Mouse (Mus musculus): ENCODE results near the gene Cchcr1. TPM values are rescaled to one million over a fixed set of nuclear protein-coding genes. Genes with fewer than 3 reads are reported as not detected.

Cchcr1 gene
- polyA plus RNA-seq, 1 experiment from 2014 or later, result 19.1 TPM

DNA sequence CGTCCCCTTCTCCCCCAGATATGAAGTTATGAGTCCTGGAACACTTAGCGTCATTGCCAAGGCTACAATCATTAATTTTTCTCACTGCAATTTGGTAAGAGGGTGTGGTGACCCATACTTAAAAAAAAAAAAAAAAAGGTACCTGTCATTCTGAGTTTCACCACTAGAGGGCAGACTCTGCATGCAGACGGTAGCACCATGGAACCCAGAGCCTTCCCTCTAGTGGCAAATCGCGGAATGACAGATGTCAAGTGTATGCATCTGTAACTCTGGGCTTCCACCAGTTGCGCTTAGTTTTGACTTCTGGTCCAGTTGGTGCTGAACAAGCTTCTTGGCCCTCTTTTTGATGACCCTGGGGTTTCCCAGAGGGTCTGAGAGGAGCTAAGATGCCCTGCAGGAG lies 61.3 kb downstream of the Cchcr1 start:
- no peaks in the 10 kb centered on the region for H3K4me1 ChIP-seq (ENCODE audit: control insufficient read depth, insufficient read depth, low read length)
- H3K9ac ChIP-seq (ENCODE audit: low read depth, low read length), result no peak overlapping the region
- no peaks in the 10 kb centered on the region for H3K9me3 ChIP-seq (ENCODE audit: control insufficient read depth, low read length)
- H3K4me3 ChIP-seq (ENCODE audit: low read length), result no peak overlapping the region
- no peaks in the 10 kb centered on the region for H3K36me3 ChIP-seq (ENCODE audit: control insufficient read depth, insufficient read depth, low read length)
- H3K27me3 ChIP-seq (ENCODE audit: control insufficient read depth, insufficient read depth, low read length), result no peaks in the 10 kb centered on the region
- H3K4me2 ChIP-seq (replicated peaks; ENCODE audit: low read depth, low read length), result no peak overlapping the region
- no peak overlapping the region for H3K27ac ChIP-seq (ENCODE audit: low read depth, low read length)
- WGBS, result 21% methylated on average over 6 of the region's 6 CpGs
- ATAC-seq (ENCODE audit: low FRiP score, low TSS enrichment), result no peak

Other genes starting within 250 kb of the Cchcr1 start
- gene H2-Q1, start 196.7 kb upstream of the Cchcr1 start, polyA plus RNA-seq (2014; fragmentation: Nextera tagmentation; extraction: Ambion mirVana), result not detected in 2 replicates
- gene H2-Q2, start 174.9 kb upstream of the Cchcr1 start, polyA plus RNA-seq (2014; fragmentation: Nextera tagmentation; extraction: Ambion mirVana), result 0.24 and 0.37 TPM in 2 replicates
- 3.2 and 3.6 TPM in 2 replicates for gene H2-Q4, start 137.5 kb upstream of the Cchcr1 start, polyA plus RNA-seq (2014; fragmentation: Nextera tagmentation; extraction: Ambion mirVana)
- 2.2 and 2.8 TPM in 2 replicates for gene H2-Q6, start 92.2 kb upstream of the Cchcr1 start, polyA plus RNA-seq (2014; fragmentation: Nextera tagmentation; extraction: Ambion mirVana)
- gene H2-Q7, start 77.9 kb upstream of the Cchcr1 start, polyA plus RNA-seq (2014; fragmentation: Nextera tagmentation; extraction: Ambion mirVana), result 11.6 and 15.4 TPM in 2 replicates
- 0.26 and 0.39 TPM in 2 replicates for gene H2-Q10, start 47.0 kb upstream of the Cchcr1 start, polyA plus RNA-seq (2014; fragmentation: Nextera tagmentation; extraction: Ambion mirVana)
- gene Pou5f1, start 11.1 kb upstream of the Cchcr1 start, polyA plus RNA-seq (2014; fragmentation: Nextera tagmentation; extraction: Ambion mirVana), result not detected in 2 replicates
- 67.8 and 68.1 TPM in 2 replicates for gene Tcf19, start 276 bp upstream of the Cchcr1 start, polyA plus RNA-seq (2014; fragmentation: Nextera tagmentation; extraction: Ambion mirVana)
- gene Psors1c2, start 16.1 kb downstream of the Cchcr1 start, polyA plus RNA-seq (2014; fragmentation: Nextera tagmentation; extraction: Ambion mirVana), result 0.79 and 0.80 TPM in 2 replicates
- gene Cdsn, start 35.0 kb downstream of the Cchcr1 start, polyA plus RNA-seq (2014; fragmentation: Nextera tagmentation; extraction: Ambion mirVana), result not detected in 2 replicates
- gene 2300002M23Rik, start 50.4 kb downstream of the Cchcr1 start, polyA plus RNA-seq (2014; fragmentation: Nextera tagmentation; extraction: Ambion mirVana), result not detected in 2 replicates
- 3.3 and 4.2 TPM in 2 replicates for gene Sfta2, start 84.4 kb downstream of the Cchcr1 start, polyA plus RNA-seq (2014; fragmentation: Nextera tagmentation; extraction: Ambion mirVana)
- not detected in 2 replicates for gene Gm9573, start 109.5 kb downstream of the Cchcr1 start, polyA plus RNA-seq (2014; fragmentation: Nextera tagmentation; extraction: Ambion mirVana)
- gene Mucl3, start 126.6 kb downstream of the Cchcr1 start, polyA plus RNA-seq (2014; fragmentation: Nextera tagmentation; extraction: Ambion mirVana), result 0.15 and 0.24 TPM in 2 replicates
- 9.5 and 16.8 TPM in 2 replicates for gene Vars2, start 150.5 kb downstream of the Cchcr1 start, polyA plus RNA-seq (2014; fragmentation: Nextera tagmentation; extraction: Ambion mirVana)
- gene Gtf2h4, start 156.6 kb downstream of the Cchcr1 start, polyA plus RNA-seq (2014; fragmentation: Nextera tagmentation; extraction: Ambion mirVana), result 50.7 and 56.7 TPM in 2 replicates
- gene Ddr1, start 187.5 kb downstream of the Cchcr1 start, polyA plus RNA-seq (2014; fragmentation: Nextera tagmentation; extraction: Ambion mirVana), result 34.6 and 52.0 TPM in 2 replicates